Mouse (Mus musculus) midbrain, embryonic 11.5 days (tissue): ENCODE results near the gene Car11. TPM values are rescaled to one million over a fixed set of nuclear protein-coding genes. Genes with fewer than 3 reads are reported as not detected.

ENCODE experiments used
- ATAC-seq: fragments of 200-750 bp; cut with Nextera tagmentation; 2 replicates; pipeline ENCODE4 v1.8.0; 2017; ENCODE audit warnings: moderate TSS enrichment, moderate library complexity; ENCODE audit not compliant: low FRiP score
- DNase-seq: peaks from one replicate; pipeline ENCODE4 v3.0.0; 2015; ENCODE audit warnings: low spot score; ENCODE audit errors: missing footprints
- H3K27ac ChIP-seq: fragments of 300-500 bp; sonication (generic); 2 replicates; pipeline ENCODE4 v1.5.1; 2014; ENCODE audit warnings: low read depth, low read length
- H3K27me3 ChIP-seq: fragments of 300-500 bp; sonication (generic); 2 replicates; pipeline ENCODE4 v1.6.1; 2014; ENCODE audit warnings: mild to moderate bottlenecking, low read length, moderate library complexity, mixed read lengths; ENCODE audit not compliant: control insufficient read depth, insufficient read depth
- H3K36me3 ChIP-seq: fragments of 300-500 bp; sonication (generic); 2 replicates; pipeline ENCODE4 v1.6.1; 2014; ENCODE audit warnings: mild to moderate bottlenecking, low read length, moderate library complexity, mixed read lengths; ENCODE audit not compliant: control insufficient read depth, insufficient read depth
- H3K4me1 ChIP-seq: fragments of 300-500 bp; sonication (generic); 2 replicates; pipeline ENCODE4 v1.6.1; 2014; ENCODE audit warnings: low read length; ENCODE audit not compliant: control insufficient read depth, insufficient read depth
- H3K4me2 ChIP-seq: fragments of 300-500 bp; sonication (generic); 2 replicates; pipeline ENCODE4 v1.6.1; 2014; ENCODE audit warnings: mild to moderate bottlenecking, moderate library complexity
- H3K4me3 ChIP-seq: fragments of 300-500 bp; sonication (generic); 2 replicates; pipeline ENCODE4 v1.5.1; 2014; ENCODE audit warnings: low read depth, low read length
- H3K9ac ChIP-seq: fragments of 300-500 bp; sonication (generic); 2 replicates; pipeline ENCODE4 v1.6.1; 2014; ENCODE audit warnings: low read length
- H3K9me3 ChIP-seq: fragments of 300-500 bp; sonication (generic); 2 replicates; pipeline ENCODE4 v1.6.1; 2016; ENCODE audit warnings: low read length; ENCODE audit not compliant: control insufficient read depth
- WGBS: fragments of 180-500 bp; shearing (Covaris S2); extraction: QIAGEN DNeasy Blood & Tissue Kit; methylation state at CpG from one replicate; pipeline ENCODE4 v1.1.7; 2014; 5-methylcytosine and 5-hydroxymethylcytosine counted together
- polyA plus RNA-seq: library from polyadenylated mRNA; unstranded; fragments of >200 nt; fragmentation: Nextera tagmentation; extraction: Ambion mirVana; gene quantifications from 2 replicates; pipeline ENCODE4 v1.2.1, GENCODE M21; 2014

Car11 gene
- polyA plus RNA-seq, 1 experiment from 2014 or later = 3.3 TPM

DNA sequence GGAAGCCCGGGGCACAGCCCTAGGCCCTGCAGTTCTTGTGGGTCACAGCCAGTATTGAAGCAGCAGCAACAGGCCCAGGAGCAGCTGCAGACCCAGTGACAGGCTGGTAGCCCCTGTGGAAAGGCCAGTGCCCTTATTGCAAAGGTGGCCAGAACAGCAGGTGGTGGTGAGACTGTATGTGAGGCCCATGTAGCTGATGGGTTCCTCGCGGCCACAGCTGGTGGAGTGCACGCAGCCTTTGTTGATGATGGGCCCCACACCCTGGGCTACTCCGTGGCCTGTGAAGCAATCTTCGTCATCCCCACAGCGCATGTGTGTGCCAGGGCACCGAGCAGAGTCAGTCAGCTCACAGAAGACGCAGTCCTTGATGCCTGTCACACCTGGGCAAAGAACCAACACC is 25.5 kb downstream of the Car11 start:
- Histone ChIP-seq H3K4me3 (no peak overlapping the region), H3K27ac (no peak overlapping the region), H3K27me3 (no peaks in the 10 kb centered on the region), H3K9me3 (no peaks in the 10 kb centered on the region), H3K9ac (no peak overlapping the region), H3K36me3 (peaks cover 25% of the 10 kb centered on the region), H3K4me2 (no peak overlapping the region), H3K4me1 (no peaks in the 10 kb centered on the region)
- no peak for DNase-seq
- WGBS = 92% methylated on average over 9 of the region's 9 CpGs
- ATAC-seq = no peak

DNA sequence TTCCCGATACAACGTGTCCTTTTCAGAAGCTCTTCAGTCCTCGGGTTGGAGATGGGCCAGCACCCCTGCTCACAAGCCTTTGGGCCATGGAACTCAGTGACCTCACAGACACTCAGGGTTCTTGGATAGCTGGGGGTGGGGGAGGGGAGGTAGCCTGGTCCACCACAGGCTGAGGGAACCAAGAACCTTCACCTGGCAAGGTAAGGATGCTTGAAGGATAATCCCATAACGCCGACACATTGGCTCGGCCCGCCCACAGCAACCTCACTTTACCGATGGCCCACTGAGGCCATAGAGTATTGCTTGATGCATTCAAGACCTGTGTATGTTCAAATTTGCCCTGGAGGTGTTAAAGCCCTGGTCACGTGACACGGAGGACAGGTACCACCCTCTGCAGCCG is 26.1 kb downstream of the Car11 start, which contains the start of gene Spaca4:
TSS of gene Spaca4 (minus strand) at position 101 of the 400 bp plus-strand sequence.
- H3K9me3 ChIP-seq = no peaks in the 10 kb centered on the region
- no peak within 1 kb of the TSS for H3K9ac ChIP-seq
- DNase-seq = no peak
- H3K4me1 ChIP-seq = no peaks in the 10 kb centered on the region
- peaks cover 24% of the 10 kb centered on the region for H3K36me3 ChIP-seq
- no peak within 1 kb of the TSS for H3K27ac ChIP-seq
- no peak within 1 kb of the TSS for H3K4me2 ChIP-seq
- no peak within 1 kb of the TSS for H3K4me3 ChIP-seq
- WGBS = 87% methylated on average over 11 of the region's 11 CpGs
- H3K27me3 ChIP-seq = no peaks in the 10 kb centered on the region
- ATAC-seq = no peak

DNA sequence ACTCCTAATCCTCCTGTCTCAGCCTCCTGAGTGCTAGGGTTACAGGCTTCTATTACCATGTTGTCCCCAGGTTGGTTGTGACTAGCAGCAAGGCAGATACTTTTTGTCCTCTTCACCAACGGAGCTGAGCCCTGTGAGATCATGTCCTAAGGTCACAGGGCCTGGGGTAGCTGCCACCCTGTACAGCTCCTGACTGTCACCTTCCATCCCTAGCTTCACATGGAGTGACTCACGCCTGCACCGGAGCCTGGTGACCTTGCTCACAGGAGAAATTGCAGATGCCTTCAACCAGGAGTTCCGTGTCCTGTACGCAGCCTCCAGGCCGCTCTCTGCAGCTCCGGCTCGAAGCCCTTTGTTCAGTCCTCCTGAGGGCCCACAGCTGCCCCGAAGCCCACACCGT is 26.8 kb downstream of the Car11 start:
- 91% methylated on average over 10 of the region's 10 CpGs for WGBS
- no peaks in the 10 kb centered on the region for H3K9me3 ChIP-seq
- H3K4me2 ChIP-seq = no peak overlapping the region
- H3K36me3 ChIP-seq = peaks cover 20% of the 10 kb centered on the region
- H3K27me3 ChIP-seq = no peaks in the 10 kb centered on the region
- no peak overlapping the region for H3K9ac ChIP-seq
- DNase-seq = no peak
- no peak overlapping the region for H3K4me3 ChIP-seq
- no peak overlapping the region for H3K27ac ChIP-seq
- H3K4me1 ChIP-seq = no peaks in the 10 kb centered on the region
- ATAC-seq = no peak

DNA sequence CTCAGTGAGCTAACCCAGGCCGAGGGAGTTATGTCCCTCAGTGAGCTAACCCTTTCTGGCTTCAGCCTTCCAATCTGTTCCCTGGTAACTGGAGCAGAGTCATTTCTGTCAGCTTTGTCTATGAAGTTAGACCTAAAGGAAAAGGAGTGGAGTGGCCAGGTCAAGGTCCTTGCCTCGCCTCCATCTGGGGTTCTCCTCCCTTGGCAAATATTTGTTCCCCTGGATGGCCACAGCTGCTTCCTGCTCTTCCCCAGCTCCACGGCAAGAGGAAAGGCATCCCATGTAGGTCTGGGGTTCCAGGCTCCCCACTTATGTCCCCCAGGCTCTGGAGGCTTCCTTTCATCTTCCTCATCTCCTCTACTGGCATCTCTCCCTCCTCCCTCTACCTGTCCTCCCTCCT is 28.0 kb downstream of the Car11 start:
- DNase-seq = no peak
- peaks cover 16% of the 10 kb centered on the region; the same call in 1 of the 2 replicates for H3K36me3 ChIP-seq
- no peaks in the 10 kb centered on the region for H3K9me3 ChIP-seq
- ATAC-seq = no peak
- H3K4me1 ChIP-seq = no peaks in the 10 kb centered on the region
- no peak overlapping the region; the same call in 1 of the 2 replicates for H3K9ac ChIP-seq
- 81% methylated on average over 3 of the region's 3 CpGs for WGBS
- no peaks in the 10 kb centered on the region for H3K27me3 ChIP-seq
- no peak overlapping the region for H3K27ac ChIP-seq
- no peak overlapping the region for H3K4me2 ChIP-seq
- no peak overlapping the region for H3K4me3 ChIP-seq

DNA sequence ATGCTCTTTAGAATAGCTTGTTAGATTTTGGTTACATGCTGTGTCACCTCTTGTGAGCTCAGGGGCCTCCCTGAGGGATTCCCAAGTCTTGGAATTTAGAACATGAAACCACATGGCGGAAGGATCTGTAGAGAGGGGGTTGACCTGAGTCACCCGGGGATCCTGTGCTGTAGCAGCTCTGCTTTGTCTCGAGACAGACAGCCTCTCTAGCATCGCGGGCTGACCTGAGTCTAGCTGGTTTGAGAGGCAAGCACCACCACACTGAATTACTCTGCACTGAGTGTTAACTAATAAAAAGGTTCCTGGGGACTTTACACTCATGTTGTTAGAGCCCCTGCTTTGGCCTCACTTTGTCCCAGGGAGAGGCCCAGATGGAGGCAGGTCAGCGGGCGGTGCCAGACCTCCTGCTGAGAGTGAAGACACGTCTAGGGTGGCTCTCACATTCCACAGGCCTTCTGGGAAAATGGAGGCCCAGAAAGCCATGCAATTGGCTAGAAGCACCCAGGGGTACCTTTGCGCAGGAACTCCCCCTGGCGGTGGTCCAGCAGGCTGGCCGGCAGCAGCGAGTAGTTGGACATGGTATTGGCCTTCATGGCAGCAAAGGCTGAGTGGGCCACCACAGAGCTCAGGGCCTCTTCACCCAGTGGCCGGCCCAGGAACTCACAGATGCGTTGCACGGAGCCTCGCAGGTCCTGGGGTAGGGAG is 31.2 kb downstream of the Car11 start:
- peak; percentile 93 for DNase-seq
- H3K9ac ChIP-seq = no peak overlapping the region
- H3K4me1 ChIP-seq = no peaks in the 10 kb centered on the region
- H3K4me2 ChIP-seq = no peak overlapping the region
- no peaks in the 10 kb centered on the region for H3K9me3 ChIP-seq
- H3K27me3 ChIP-seq = no peaks in the 10 kb centered on the region
- peak; percentile 50; the same call in 1 of the 2 replicates for ATAC-seq
- H3K27ac ChIP-seq = no peak overlapping the region
- H3K4me3 ChIP-seq = no peak overlapping the region
- 15% methylated on average over 16 of the region's 16 CpGs for WGBS
- H3K36me3 ChIP-seq = peaks cover 5% of the 10 kb centered on the region; the same call in 1 of the 2 replicates

DNA sequence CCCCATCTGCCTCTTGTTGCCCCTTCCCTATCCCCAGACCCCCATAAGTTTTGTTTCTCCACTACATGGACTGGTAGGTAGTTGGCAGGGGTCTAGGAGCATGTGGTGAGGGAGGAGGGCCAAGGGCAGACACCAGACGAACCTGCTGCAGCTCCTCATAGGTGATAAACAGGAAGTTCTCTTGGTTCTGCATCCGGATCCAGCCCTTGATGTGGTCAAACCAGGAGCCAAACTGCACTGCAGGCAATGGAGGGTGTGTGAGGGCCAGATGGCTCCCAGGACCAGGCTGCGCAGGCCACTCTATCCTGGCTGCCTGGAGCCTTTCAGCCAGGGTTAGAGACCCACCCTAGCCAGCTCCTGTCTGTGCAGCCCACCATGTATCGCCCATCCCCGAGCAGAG is 33.8 kb downstream of the Car11 start:
- Histone ChIP-seq H3K27ac (no peak overlapping the region), H3K9me3 (no peaks in the 10 kb centered on the region), H3K9ac (no peak overlapping the region), H3K4me1 (no peaks in the 10 kb centered on the region), H3K36me3 (no peaks in the 10 kb centered on the region), H3K4me2 (no peak overlapping the region), H3K4me3 (no peak overlapping the region), H3K27me3 (no peaks in the 10 kb centered on the region)
- no peak for DNase-seq
- ATAC-seq = no peak
- 75% methylated on average over 5 of the region's 5 CpGs for WGBS

DNA sequence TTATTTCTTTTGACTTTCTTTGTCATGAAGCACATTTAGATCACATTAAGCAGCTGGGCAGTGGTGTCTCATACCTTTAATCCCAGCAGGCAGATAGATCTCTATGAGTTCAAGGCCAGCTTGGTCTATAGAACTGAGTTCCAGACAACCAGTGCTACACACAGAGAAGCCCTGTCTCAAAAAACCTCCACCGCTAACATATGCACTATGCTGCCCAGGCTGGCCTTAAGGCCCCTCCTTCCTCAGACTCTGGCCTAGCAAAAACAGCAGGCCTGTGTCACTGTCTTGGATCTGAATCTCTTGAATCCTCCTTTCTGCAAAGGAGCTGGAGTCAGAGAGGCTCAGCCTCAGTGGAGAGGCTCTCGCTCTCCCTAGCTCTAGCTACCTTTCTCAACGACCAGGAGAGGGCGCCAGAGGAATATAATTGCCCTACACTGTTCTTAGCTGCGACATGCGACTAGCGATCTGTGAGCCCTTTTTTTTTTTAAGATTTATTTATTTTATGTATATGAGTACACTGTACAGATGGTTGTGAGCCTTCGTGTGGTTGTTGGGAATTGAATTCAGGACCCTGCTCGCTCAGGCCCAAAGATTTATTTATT is 39.6 kb downstream of the Car11 start:
- 7% methylated on average over 9 of the region's 9 CpGs for WGBS
- no peak overlapping the region for H3K4me2 ChIP-seq

DNA sequence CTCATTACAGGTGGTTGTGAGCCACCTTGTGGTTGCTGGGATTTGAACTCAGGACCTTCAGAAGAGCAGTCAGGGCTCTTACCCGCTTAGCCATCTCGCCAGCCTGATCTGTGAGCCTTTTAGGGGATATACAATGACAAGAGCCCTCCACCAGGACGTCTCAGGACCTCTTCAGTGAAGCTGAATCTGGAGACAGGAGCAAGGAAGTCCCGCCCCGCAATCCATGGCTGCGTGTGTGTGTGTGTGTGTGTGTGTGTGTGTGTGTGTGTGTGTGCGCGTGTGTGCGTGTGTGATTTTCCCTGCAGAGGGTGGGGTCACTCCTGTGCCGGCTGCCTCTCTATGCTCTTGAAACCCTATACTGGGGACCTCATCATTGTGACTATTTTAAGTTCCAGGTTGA is 40.2 kb downstream of the Car11 start:
- Histone ChIP-seq H3K4me1 (no peaks in the 10 kb centered on the region), H3K4me3 (no peak overlapping the region), H3K27ac (no peak overlapping the region), H3K27me3 (no peaks in the 10 kb centered on the region), H3K36me3 (no peaks in the 10 kb centered on the region), H3K9me3 (no peaks in the 10 kb centered on the region), H3K4me2 (no peak overlapping the region), H3K9ac (no peak overlapping the region)
- WGBS = 68% methylated on average over 10 of the region's 10 CpGs
- DNase-seq (no peak), ATAC-seq (no peak)

More for the DNA sequence above, 39.6 kb downstream of the Car11 start:
- peak; percentile 86 for ATAC-seq
- Histone ChIP-seq H3K27ac (no peak overlapping the region), H3K9ac (no peak overlapping the region), H3K4me3 (no peak overlapping the region), H3K36me3 (no peaks in the 10 kb centered on the region), H3K27me3 (no peaks in the 10 kb centered on the region), H3K4me1 (no peaks in the 10 kb centered on the region), H3K9me3 (no peaks in the 10 kb centered on the region)
- DNase-seq = peak; percentile 94

DNA sequence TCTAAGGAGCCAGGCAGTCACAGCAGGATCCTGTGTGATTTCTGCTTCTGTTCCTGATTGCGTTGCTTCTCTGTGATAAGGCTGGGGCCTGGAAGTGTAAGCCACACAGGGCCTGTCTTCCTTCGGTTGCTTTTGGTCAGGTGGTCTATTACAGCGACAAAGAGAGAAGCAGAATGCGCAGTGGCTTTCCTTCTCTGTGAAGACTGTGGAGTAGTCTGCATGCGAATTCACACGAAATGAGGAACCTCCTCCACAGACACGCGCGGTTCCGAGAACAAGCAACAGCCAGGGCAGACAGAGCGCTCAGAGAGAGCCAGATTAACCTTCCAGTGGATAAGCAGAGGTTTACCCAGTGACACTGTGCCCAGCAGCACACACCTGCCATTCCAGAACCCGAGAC is 41.7 kb downstream of the Car11 start:
- 87% methylated on average over 12 of the region's 12 CpGs for whole genome bisulfite sequencing
- no peaks in the 10 kb centered on the region for H3K4me1 ChIP-seq
- H3K36me3 ChIP-seq = no peaks in the 10 kb centered on the region
- H3K9me3 ChIP-seq = no peaks in the 10 kb centered on the region
- DNase-seq (peak; percentile 62), ATAC-seq (no peak)
- H3K9ac ChIP-seq = no peak overlapping the region
- H3K27ac ChIP-seq = no peak overlapping the region
- no peaks in the 10 kb centered on the region for H3K27me3 ChIP-seq
- H3K4me2 ChIP-seq = no peak overlapping the region
- no peak overlapping the region for H3K4me3 ChIP-seq
